Mouse (Mus musculus) neural tube, embryonic 11.5 days (tissue): ENCODE measurements at regions not wholly inside any gene's neighbourhood (a gene's known extent, or its start where the extent isn't known, plus 50 kb on each side); places are given as distances from the start of the nearest gene placed in this dataset.

Experiments used
- ATAC-seq: fragments of 200-750 bp; cut with Nextera tagmentation; 2 replicates; pipeline ENCODE4 v1.8.0; 2017; ENCODE audit warnings: moderate number of reproducible peaks, mild to moderate bottlenecking, moderate TSS enrichment, moderate library complexity; ENCODE audit not compliant: insufficient read depth, low FRiP score, low TSS enrichment
- DNase-seq: peaks from one replicate; pipeline ENCODE4 v3.0.0-alpha.2; 2015; ENCODE audit warnings: low spot score
- H3K27ac ChIP-seq: fragments of 300-500 bp; sonication (generic); 2 replicates; pipeline ENCODE4 v1.5.1; 2014; ENCODE audit warnings: low read depth, mild to moderate bottlenecking, low read length
- H3K27me3 ChIP-seq: fragments of 300-500 bp; sonication (generic); 2 replicates; pipeline ENCODE4 v1.6.1; 2014; ENCODE audit warnings: mild to moderate bottlenecking, low read length, mixed read lengths; ENCODE audit not compliant: control insufficient read depth, insufficient read depth
- H3K36me3 ChIP-seq: fragments of 300-500 bp; sonication (generic); 2 replicates; pipeline ENCODE4 v1.6.1; 2014; ENCODE audit warnings: mild to moderate bottlenecking, low read length, moderate library complexity, mixed read lengths; ENCODE audit not compliant: control insufficient read depth, insufficient read depth
- H3K4me1 ChIP-seq: fragments of 300-500 bp; sonication (generic); 2 replicates; pipeline ENCODE4 v1.6.1; 2014; ENCODE audit warnings: low read length, mixed read lengths; ENCODE audit not compliant: control insufficient read depth, insufficient read depth
- H3K4me2 ChIP-seq: fragments of 300-500 bp; sonication (generic); 2 replicates; pipeline ENCODE4 v1.6.1; 2014; ENCODE audit warnings: low read depth, mild to moderate bottlenecking, moderate library complexity
- H3K4me3 ChIP-seq: fragments of 300-500 bp; sonication (generic); 2 replicates; pipeline ENCODE4 v1.5.1; 2014; ENCODE audit warnings: low read depth, low read length
- H3K9ac ChIP-seq: fragments of 300-500 bp; sonication (generic); 2 replicates; pipeline ENCODE4 v1.6.1; 2014; ENCODE audit warnings: mild to moderate bottlenecking, low read length
- H3K9me3 ChIP-seq: fragments of 300-500 bp; sonication (generic); 2 replicates; pipeline ENCODE4 v1.6.1; 2016; ENCODE audit warnings: low read length; ENCODE audit not compliant: control insufficient read depth
- WGBS: fragments of 180-500 bp; shearing (Covaris S2); extraction: QIAGEN DNeasy Blood & Tissue Kit; methylation state at CpG from one replicate; pipeline ENCODE4 v1.1.7; 2014; 5-methylcytosine and 5-hydroxymethylcytosine counted together

GRCm38 (mm10) chr4:54340106-54340505 lies 514.3 kb downstream of the Tmem38b start:
- ATAC-seq (no peak), DNase-seq (no peak)
- 85% methylated on average over 1 of the region's 1 CpGs for WGBS
- no peaks in the 10 kb centered on the region for H3K9me3 ChIP-seq
- H3K4me1 ChIP-seq, result no peaks in the 10 kb centered on the region
- H3K9ac ChIP-seq, result no peak overlapping the region
- H3K36me3 ChIP-seq, result no peaks in the 10 kb centered on the region
- no peak overlapping the region for H3K27ac ChIP-seq
- H3K4me3 ChIP-seq, result no peak overlapping the region
- no peaks in the 10 kb centered on the region for H3K27me3 ChIP-seq
- H3K4me2 ChIP-seq, result no peak overlapping the region

- no peak for ATAC-seq
- DNase-seq, result peak; percentile 16
- H3K27ac ChIP-seq, result peak overlapping the region; percentile 9
These were observed 528.0 kb downstream of the Tmem38b start for GRCm38 (mm10) chr4:54353657-54354390.

GRCm38 (mm10) chr4:54354391-54354726 lies 528.5 kb downstream of the Tmem38b start:
- ATAC-seq (peak; percentile 58; the same call in 1 of the 2 replicates), DNase-seq (peak; percentile 26)
- no peaks in the 10 kb centered on the region for H3K9me3 ChIP-seq
- H3K27ac ChIP-seq, result peak overlapping the region; percentile 9
- no peaks in the 10 kb centered on the region for H3K4me1 ChIP-seq
- 31% methylated on average over 4 of the region's 4 CpGs for WGBS
- H3K27me3 ChIP-seq, result no peaks in the 10 kb centered on the region
- H3K9ac ChIP-seq, result no peak overlapping the region
- no peak overlapping the region for H3K4me3 ChIP-seq
- H3K36me3 ChIP-seq, result no peaks in the 10 kb centered on the region
- no peak overlapping the region for H3K4me2 ChIP-seq

More at GRCm38 (mm10) chr4:54353657-54354390, 528.0 kb downstream of the Tmem38b start:
- H3K27me3 ChIP-seq, result no peaks in the 10 kb centered on the region
- 72% methylated on average over 8 of the region's 8 CpGs for WGBS
- H3K4me2 ChIP-seq, result no peak overlapping the region
- H3K36me3 ChIP-seq, result no peaks in the 10 kb centered on the region
- no peaks in the 10 kb centered on the region for H3K4me1 ChIP-seq
- H3K9ac ChIP-seq, result no peak overlapping the region
- H3K9me3 ChIP-seq, result no peaks in the 10 kb centered on the region
- H3K4me3 ChIP-seq, result no peak overlapping the region

GRCm38 (mm10) chr4:54355381-54356040 lies 529.7 kb downstream of the Tmem38b start:
- no peak for ATAC-seq

GRCm38 (mm10) chr4:54356041-54356427 lies 530.2 kb downstream of the Tmem38b start:
- no peaks in the 10 kb centered on the region for H3K36me3 ChIP-seq
- no peak overlapping the region for H3K27ac ChIP-seq
- ATAC-seq (no peak), DNase-seq (no peak)
- H3K4me3 ChIP-seq, result no peak overlapping the region
- no peaks in the 10 kb centered on the region for H3K27me3 ChIP-seq
- WGBS, result 91% methylated on average over 2 of the region's 2 CpGs
- no peaks in the 10 kb centered on the region for H3K9me3 ChIP-seq
- H3K9ac ChIP-seq, result no peak overlapping the region
- no peak overlapping the region for H3K4me2 ChIP-seq
- H3K4me1 ChIP-seq, result no peaks in the 10 kb centered on the region

More at GRCm38 (mm10) chr4:54355381-54356040, 529.7 kb downstream of the Tmem38b start:
- no peaks in the 10 kb centered on the region for H3K36me3 ChIP-seq
- H3K9ac ChIP-seq, result no peak overlapping the region
- H3K9me3 ChIP-seq, result no peaks in the 10 kb centered on the region
- H3K4me3 ChIP-seq, result no peak overlapping the region
- DNase-seq, result no peak
- H3K27me3 ChIP-seq, result no peaks in the 10 kb centered on the region
- no peak overlapping the region for H3K27ac ChIP-seq
- H3K4me1 ChIP-seq, result no peaks in the 10 kb centered on the region
- WGBS, result 75% methylated on average over 7 of the region's 7 CpGs
- no peak overlapping the region for H3K4me2 ChIP-seq

GRCm38 (mm10) chr4:54370909-54371308 lies 545.1 kb downstream of the Tmem38b start:
- H3K4me3 ChIP-seq, result no peak overlapping the region
- no peaks in the 10 kb centered on the region for H3K27me3 ChIP-seq
- no peaks in the 10 kb centered on the region for H3K9me3 ChIP-seq
- WGBS, result 69% methylated on average over 3 of the region's 3 CpGs
- H3K27ac ChIP-seq, result no peak overlapping the region
- ATAC-seq (no peak; the same call in 1 of the 2 replicates), DNase-seq (no peak)
- H3K4me2 ChIP-seq, result no peak overlapping the region
- H3K4me1 ChIP-seq, result peaks cover 12% of the 10 kb centered on the region
- H3K36me3 ChIP-seq, result no peaks in the 10 kb centered on the region
- H3K9ac ChIP-seq, result no peak overlapping the region

GRCm38 (mm10) chr4:54371418-54371957 lies 545.6 kb downstream of the Tmem38b start:
- H3K36me3 ChIP-seq, result no peaks in the 10 kb centered on the region
- no peak overlapping the region for H3K4me3 ChIP-seq
- DNase-seq (peak; percentile 66), ATAC-seq (peak; percentile 66)
- peaks cover 12% of the 10 kb centered on the region for H3K4me1 ChIP-seq
- H3K4me2 ChIP-seq, result no peak overlapping the region
- 33% methylated on average over 7 of the region's 7 CpGs for WGBS
- no peaks in the 10 kb centered on the region for H3K27me3 ChIP-seq
- H3K9me3 ChIP-seq, result no peaks in the 10 kb centered on the region
- H3K27ac ChIP-seq, result no peak overlapping the region
- H3K9ac ChIP-seq, result no peak overlapping the region

- Histone ChIP-seq H3K27ac (peak overlapping the region; percentile 55; the same call in 1 of the 2 replicates), H3K9ac (0 out of 2 replicates have a peak overlapping the region, but pooled peaks have one; percentile 11), H3K36me3 (no peaks in the 10 kb centered on the region), H3K4me1 (peaks cover 12% of the 10 kb centered on the region), H3K27me3 (no peaks in the 10 kb centered on the region), H3K4me2 (no peak overlapping the region), H3K9me3 (no peaks in the 10 kb centered on the region), H3K4me3 (no peak overlapping the region)
- 3% methylated on average over 2 of the region's 2 CpGs for WGBS
- ATAC-seq (peak; percentile 26; the same call in 1 of the 2 replicates), DNase-seq (peak; percentile 67)
These were observed 547.8 kb downstream of the Tmem38b start for GRCm38 (mm10) chr4:54373606-54374005.
